8 mouse cellular contexts compared by ENCODE assay signal in genomic region chr19:40832361-40832760, GRCm38 (mm10). TPM values are rescaled to one million over a fixed set of nuclear protein-coding genes. Genes with fewer than 3 reads are reported as not detected.
DNase-seq lines count a peak whose midpoint lies in the region; ATAC-seq lines count a peak whose summit lies in the region.

No protein-coding gene starts in this region.

- 33% methylated on average over 5 of the region's 5 CpGs for WGBS in neural tube, embryonic 11.5 days
- 26% methylated on average over 5 of the region's 5 CpGs for WGBS in forebrain, embryonic 14.5 days
- 7% methylated on average over 5 of the region's 5 CpGs for WGBS in liver, embryonic 16.5 days (ENCODE audit: insufficient replicate concordance)
- 34% methylated on average over 5 of the region's 5 CpGs for WGBS in stomach, embryonic 14.5 days

- H3K9ac ChIP-seq in neural tube, embryonic 11.5 days (ENCODE audit: low read length): peak overlapping the region; percentile 89
- H3K9ac ChIP-seq in forebrain, embryonic 14.5 days (ENCODE audit: low read length): peak overlapping the region; percentile 99
- peak overlapping the region; percentile 89 for H3K9ac ChIP-seq in liver, embryonic 16.5 days (ENCODE audit: low read depth, low read length)
- no peak overlapping the region; the same call in 1 of the 2 replicates for H3K9ac ChIP-seq in stomach, embryonic 14.5 days (replicated peaks; ENCODE audit: low read depth, low read length)

- H3K4me3 ChIP-seq in neural tube, embryonic 11.5 days (ENCODE audit: low read depth, low read length): peak overlapping the region; percentile 79
- peak overlapping the region; percentile 97 for H3K4me3 ChIP-seq in forebrain, embryonic 14.5 days (ENCODE audit: low read depth, low read length)
- H3K4me3 ChIP-seq in liver, embryonic 16.5 days (ENCODE audit: low read depth, low read length): peak overlapping the region; percentile 85
- H3K4me3 ChIP-seq in stomach, embryonic 14.5 days (ENCODE audit: low read depth, low read length): peak overlapping the region; percentile 94

- no peak for DNase-seq in neural tube, embryonic 11.5 days (ENCODE audit: low spot score)
- DNase-seq in neural tube, embryonic 10.5 days (ENCODE audit: extremely low spot score, low spot score): no peak
- no peak for DNase-seq in forebrain, embryonic 14.5 days (ENCODE audit: low spot score)
- DNase-seq in layer of hippocampus, adult 11-12 months (ENCODE audit: low spot score): no peak
- no peak for DNase-seq in adrenal gland, adult 2 months

- peak overlapping the region; percentile 78 for H3K4me2 ChIP-seq in neural tube, embryonic 11.5 days (ENCODE audit: low read depth)
- peak overlapping the region; percentile 81 for H3K4me2 ChIP-seq in forebrain, embryonic 14.5 days (ENCODE audit: low read length)
- H3K4me2 ChIP-seq in liver, embryonic 16.5 days (ENCODE audit: low read depth, low read length): peak overlapping the region; percentile 85
- H3K4me2 ChIP-seq in stomach, embryonic 14.5 days (replicated peaks; ENCODE audit: low read depth, low read length): peak overlapping the region; percentile 75

- no peak for ATAC-seq in neural tube, embryonic 11.5 days (ENCODE audit: insufficient read depth, low FRiP score, low TSS enrichment)
- ATAC-seq in forebrain, embryonic 14.5 days: no peak
- no peak for ATAC-seq in liver, embryonic 16.5 days (ENCODE audit: low read depth)
- no peak for ATAC-seq in stomach, embryonic 14.5 days (ENCODE audit: insufficient number of reproducible peaks, insufficient read depth, low FRiP score, low read depth)
- ATAC-seq in erythroid progenitor cell, adult 5-6 weeks (replicated peaks; ENCODE audit: low FRiP score, poor library complexity, severe bottlenecking): no peak

- H3K9me3 ChIP-seq in neural tube, embryonic 11.5 days (ENCODE audit: control insufficient read depth, low read length): no peaks in the 10 kb centered on the region
- H3K9me3 ChIP-seq in forebrain, embryonic 14.5 days (replicated peaks; ENCODE audit: control insufficient read depth, low read length): no peaks in the 10 kb centered on the region
- H3K9me3 ChIP-seq in liver, embryonic 16.5 days (replicated peaks; ENCODE audit: control insufficient read depth, low read length): no peaks in the 10 kb centered on the region
- H3K9me3 ChIP-seq in stomach, embryonic 14.5 days (ENCODE audit: control insufficient read depth, low read depth, low read length): no peaks in the 10 kb centered on the region

- no peak overlapping the region for H3K27ac ChIP-seq in neural tube, embryonic 11.5 days (ENCODE audit: low read depth, low read length)
- no peak overlapping the region for H3K27ac ChIP-seq in forebrain, embryonic 14.5 days (ENCODE audit: low read depth, low read length)
- H3K27ac ChIP-seq in liver, embryonic 16.5 days (ENCODE audit: low read length): no peak overlapping the region
- no peak overlapping the region for H3K27ac ChIP-seq in stomach, embryonic 14.5 days (ENCODE audit: low read length)

- peaks cover 19% of the 10 kb centered on the region for H3K4me1 ChIP-seq in neural tube, embryonic 11.5 days (ENCODE audit: control insufficient read depth, insufficient read depth, low read length)
- H3K4me1 ChIP-seq in forebrain, embryonic 14.5 days (ENCODE audit: control insufficient read depth, insufficient read depth, low read length): peaks cover 29% of the 10 kb centered on the region
- H3K4me1 ChIP-seq in liver, embryonic 16.5 days (ENCODE audit: control insufficient read depth, low read depth, low read length): peaks cover 14% of the 10 kb centered on the region
- H3K4me1 ChIP-seq in stomach, embryonic 14.5 days (ENCODE audit: control insufficient read depth, insufficient read depth, low read length): peaks cover 12% of the 10 kb centered on the region; the same call in 1 of the 2 replicates

- H3K36me3 ChIP-seq in neural tube, embryonic 11.5 days (ENCODE audit: control insufficient read depth, insufficient read depth, low read length): peaks cover 1% of the 10 kb centered on the region; the same call in 1 of the 2 replicates
- peaks cover 16% of the 10 kb centered on the region for H3K36me3 ChIP-seq in forebrain, embryonic 14.5 days (ENCODE audit: control insufficient read depth, insufficient read depth, low read length)
- peaks cover 2% of the 10 kb centered on the region; the same call in 1 of the 2 replicates for H3K36me3 ChIP-seq in liver, embryonic 16.5 days (ENCODE audit: control insufficient read depth, insufficient read depth)
- peaks cover 8% of the 10 kb centered on the region; the same call in 1 of the 2 replicates for H3K36me3 ChIP-seq in stomach, embryonic 14.5 days (ENCODE audit: control insufficient read depth, insufficient read depth, low read length)

- no peaks in the 10 kb centered on the region for H3K27me3 ChIP-seq in neural tube, embryonic 11.5 days (ENCODE audit: control insufficient read depth, insufficient read depth, low read length)
- H3K27me3 ChIP-seq in forebrain, embryonic 14.5 days (replicated peaks; ENCODE audit: control insufficient read depth, insufficient read depth, low read length): no peaks in the 10 kb centered on the region
- no peaks in the 10 kb centered on the region; the same call in 1 of the 2 replicates for H3K27me3 ChIP-seq in liver, embryonic 16.5 days (ENCODE audit: control insufficient read depth, insufficient read depth, low read depth, low read length)
- no peaks in the 10 kb centered on the region for H3K27me3 ChIP-seq in stomach, embryonic 14.5 days (ENCODE audit: control insufficient read depth, insufficient read depth, low read length)

RNA-seq across cellular contexts. Expression of gene Ccnj, which starts 1.3 kb away (rescaled TPM):
- 37.6 and 38.3 TPM in 2 replicates for polyA plus RNA-seq in neural tube, embryonic 11.5 days (2014; fragmentation: Nextera tagmentation; extraction: Ambion mirVana)
- 17.6 TPM in 2 replicates for polyA plus RNA-seq in forebrain, embryonic 14.5 days (2014; fragmentation: Nextera tagmentation; extraction: Ambion mirVana)
- 2.6 TPM in 2 replicates for polyA plus RNA-seq in liver, embryonic 16.5 days (2015; fragmentation: Nextera tagmentation; extraction: Ambion mirVana)
- polyA plus RNA-seq in stomach, embryonic 14.5 days (2014; fragmentation: Nextera tagmentation; extraction: Ambion mirVana): 7.7 and 9.3 TPM in 2 replicates
- 0.36 and 1.3 TPM in 2 replicates for total RNA-seq in erythroid progenitor cell, adult 5-6 weeks (2015; ENCODE audit: low replicate concordance)
- total RNA-seq in erythroid progenitor cell, adult 5-6 weeks (2017; ENCODE audit: low replicate concordance): 0.15 and 1.9 TPM in 2 replicates
- 1 to 10 TPM; 3.9 to 4.9 TPM for total RNA-seq in adrenal gland, adult 2 months (2021)
- 6.9 and 8.4 TPM in 2 replicates for polyA plus RNA-seq in adrenal gland, adult 2 months (2012; rRNA removed)
